Mouse (Mus musculus) embryonic fibroblast, embryonic 13.5 days (primary cell): ENCODE measurements around the gene Lrrc1. TPM values are rescaled to one million over a fixed set of nuclear protein-coding genes. Genes with fewer than 3 reads are reported as not detected.

Experiments
- H3K27ac ChIP-seq: 2 replicates; pipeline ENCODE4 v1.5.1; 2012; ENCODE audit warnings: low read length, control low read depth, inconsistent platforms; ENCODE audit not compliant: insufficient read depth
- H3K4me1 ChIP-seq: 2 replicates; pipeline ENCODE4 v1.6.1; 2011; ENCODE audit warnings: low read length; ENCODE audit not compliant: control insufficient read depth, insufficient read depth
- H3K4me3 ChIP-seq: 2 replicates; pipeline ENCODE4 v1.5.1; 2011; ENCODE audit warnings: mild to moderate bottlenecking, control low read depth, low read length; ENCODE audit not compliant: insufficient read depth
- CTCF ChIP-seq: IDR thresholded peaks from 2 replicates; pipeline ENCODE4 v1.5.1; 2011; ENCODE audit warnings: mild to moderate bottlenecking, control low read depth, low read length, moderate library complexity, borderline replicate concordance; ENCODE audit not compliant: insufficient read depth
- POLR2A ChIP-seq: IDR thresholded peaks from 2 replicates; pipeline ENCODE4 v1.6.1; 2011; ENCODE audit warnings: low read depth, mild to moderate bottlenecking, control low read depth, low read length, moderate library complexity
- polyA plus RNA-seq: library from polyadenylated mRNA; stranded (reverse); fragments of >200 nt; gene quantifications from 2 replicates; pipeline ENCODE4 v1.2.4, GENCODE M21; 2011; ENCODE audit warnings: low read depth; ENCODE audit not compliant: missing spikeins, insufficient read length

Lrrc1 gene
- polyA plus RNA-seq, 1 experiment: 9.1 TPM

DNA sequence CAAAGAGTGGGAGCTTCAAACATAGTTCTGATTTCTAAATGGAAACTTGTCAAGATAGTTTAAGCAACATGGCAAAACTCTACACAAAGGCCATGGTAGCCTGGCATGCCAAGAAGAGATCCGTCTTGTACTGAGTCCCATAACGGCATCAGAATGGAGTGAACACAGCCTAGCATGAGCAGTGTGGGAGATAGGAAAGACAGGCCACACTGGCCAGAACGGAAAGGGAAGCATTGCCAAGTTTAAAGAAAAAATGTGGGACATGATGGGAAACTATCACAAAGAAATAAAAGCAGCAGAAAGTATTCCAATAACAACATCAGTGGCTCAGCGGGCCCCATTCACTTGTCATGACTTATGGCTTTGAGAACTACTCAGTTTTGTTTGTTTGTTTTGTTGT lies 111.2 kb downstream of the Lrrc1 start:
- no peak for TF ChIP-seq POLR2A
- no peak for TF ChIP-seq CTCF
- H3K27ac ChIP-seq: no peak overlapping the region
- H3K4me1 ChIP-seq: peaks cover under 1% of the 10 kb centered on the region; the same call in 1 of the 2 replicates
- H3K4me3 ChIP-seq: no peak overlapping the region

DNA sequence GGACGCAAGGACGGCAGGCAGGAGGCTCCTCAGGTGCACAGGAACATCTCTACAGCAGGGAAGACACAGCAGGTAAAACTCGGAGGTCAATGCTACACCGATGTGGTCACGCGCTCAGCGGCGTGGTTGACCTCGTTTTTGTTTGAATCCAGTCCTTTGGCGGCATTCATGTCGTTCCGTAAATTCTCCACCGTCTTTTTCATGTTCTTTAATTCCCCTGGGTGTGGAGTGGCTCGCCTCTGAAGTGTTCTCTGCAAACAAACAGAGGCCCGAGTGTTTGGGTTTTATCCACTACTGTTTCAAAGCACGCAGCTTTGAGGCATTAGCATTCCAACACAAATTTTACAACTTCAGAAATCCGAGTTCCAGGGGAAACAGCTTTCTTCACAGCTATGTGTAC lies 112.6 kb downstream of the Lrrc1 start:
- no peak overlapping the region for H3K4me3 ChIP-seq
- no peak overlapping the region for H3K27ac ChIP-seq
- no peak for TF ChIP-seq POLR2A
- H3K4me1 ChIP-seq: peaks cover 3% of the 10 kb centered on the region; the same call in 1 of the 2 replicates

DNA sequence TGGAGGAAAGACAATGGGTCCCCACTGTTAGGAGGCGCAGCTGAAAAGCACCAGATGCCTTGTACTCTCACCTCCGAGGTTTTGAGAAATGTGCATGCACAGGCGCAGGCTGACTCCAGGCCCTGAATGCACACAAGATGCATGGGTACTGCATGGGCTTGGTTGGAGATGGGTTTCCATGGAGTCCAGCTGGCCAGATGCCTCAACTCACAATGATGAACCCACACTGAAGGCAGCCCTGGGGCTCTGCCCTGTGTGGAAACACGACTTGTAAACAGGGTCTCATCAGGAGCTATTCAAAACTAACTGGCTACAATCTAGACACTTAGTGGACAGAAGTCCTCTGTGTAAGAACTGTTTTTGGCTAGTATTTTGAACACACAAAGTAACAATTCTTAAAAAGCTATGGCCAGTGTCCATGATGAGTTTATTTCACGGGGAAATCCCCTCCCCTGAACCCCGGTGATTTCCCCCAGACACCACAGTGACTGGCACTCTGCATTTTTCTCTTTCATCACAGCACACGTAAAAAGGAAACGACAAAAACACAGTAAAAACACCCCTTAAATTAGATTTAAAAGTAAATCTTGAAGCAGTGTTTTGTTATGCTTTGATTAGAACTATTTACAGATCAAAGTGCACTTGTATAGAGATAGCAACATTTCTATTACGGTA lies 114.1 kb downstream of the Lrrc1 start:
- no peak for TF ChIP-seq CTCF
- TF ChIP-seq POLR2A: no peak
- Histone ChIP-seq H3K27ac (no peak overlapping the region), H3K4me1 (peaks cover 3% of the 10 kb centered on the region; the same call in 1 of the 2 replicates), H3K4me3 (no peak overlapping the region)

DNA sequence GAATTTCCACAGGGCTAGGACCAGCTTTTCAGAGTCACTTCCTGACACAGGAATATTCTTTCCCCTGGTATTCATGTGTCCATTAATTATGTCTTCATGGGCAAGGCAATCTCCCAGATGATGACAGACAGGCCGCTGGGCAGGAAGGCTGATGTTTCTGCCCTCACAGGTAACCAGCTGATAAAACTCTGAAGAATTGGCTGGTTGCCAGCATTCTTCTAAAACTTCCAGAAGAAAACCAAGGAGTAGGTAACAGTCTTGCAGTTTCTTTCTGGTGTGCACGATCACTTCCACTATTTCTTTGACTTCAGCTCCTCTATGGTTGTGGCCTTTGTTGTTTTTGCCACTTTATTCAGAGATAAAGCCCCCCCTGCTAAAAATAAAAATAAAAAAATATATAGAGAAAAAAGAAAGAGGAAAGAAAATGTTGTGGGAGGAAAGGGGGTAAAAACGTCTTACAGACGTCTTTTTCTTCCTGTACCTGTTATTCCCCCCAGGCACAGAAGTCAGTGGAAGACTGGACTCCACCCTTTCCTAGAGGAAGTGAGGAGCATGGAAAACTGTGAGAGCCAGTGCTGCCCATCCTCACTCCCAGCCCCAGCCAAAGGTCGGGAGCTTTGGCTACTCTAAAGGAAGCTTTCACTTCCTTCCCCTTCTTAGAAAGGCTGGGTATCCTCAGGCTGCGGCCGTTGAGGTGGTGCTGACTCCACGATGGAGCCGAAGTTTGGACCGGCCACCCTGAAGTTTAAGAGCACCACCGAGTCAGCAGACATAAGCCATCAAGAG lies 115.2 kb downstream of the Lrrc1 start:
- Histone ChIP-seq H3K4me3 (no peak overlapping the region), H3K4me1 (peaks cover 3% of the 10 kb centered on the region; the same call in 1 of the 2 replicates), H3K27ac (no peak overlapping the region)
- TF ChIP-seq POLR2A: no peak
- TF ChIP-seq CTCF: no peak

DNA sequence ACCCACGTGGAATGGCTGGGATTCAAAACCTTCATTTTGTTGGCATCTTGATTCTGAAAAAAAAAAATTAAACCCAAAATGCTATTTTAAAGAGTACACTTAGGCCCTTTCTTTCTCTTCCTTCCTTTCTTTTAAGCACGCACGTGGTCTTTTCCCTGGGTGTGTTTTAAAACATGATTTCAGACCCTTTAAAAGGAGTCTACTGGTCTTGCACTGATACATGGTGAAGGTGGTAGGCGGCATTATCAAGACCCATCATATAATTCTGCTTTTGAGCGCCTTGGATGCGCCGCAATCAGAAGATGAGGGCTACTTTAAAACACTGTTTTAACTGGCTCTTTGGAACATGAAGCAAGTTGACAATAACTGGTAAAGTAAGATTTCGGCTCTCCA lies 115.9 kb downstream of the Lrrc1 start:
- Histone ChIP-seq H3K4me3 (no peak overlapping the region), H3K27ac (no peak overlapping the region), H3K4me1 (peaks cover 3% of the 10 kb centered on the region; the same call in 1 of the 2 replicates)
- TF ChIP-seq CTCF (no peak), POLR2A (no peak)

DNA sequence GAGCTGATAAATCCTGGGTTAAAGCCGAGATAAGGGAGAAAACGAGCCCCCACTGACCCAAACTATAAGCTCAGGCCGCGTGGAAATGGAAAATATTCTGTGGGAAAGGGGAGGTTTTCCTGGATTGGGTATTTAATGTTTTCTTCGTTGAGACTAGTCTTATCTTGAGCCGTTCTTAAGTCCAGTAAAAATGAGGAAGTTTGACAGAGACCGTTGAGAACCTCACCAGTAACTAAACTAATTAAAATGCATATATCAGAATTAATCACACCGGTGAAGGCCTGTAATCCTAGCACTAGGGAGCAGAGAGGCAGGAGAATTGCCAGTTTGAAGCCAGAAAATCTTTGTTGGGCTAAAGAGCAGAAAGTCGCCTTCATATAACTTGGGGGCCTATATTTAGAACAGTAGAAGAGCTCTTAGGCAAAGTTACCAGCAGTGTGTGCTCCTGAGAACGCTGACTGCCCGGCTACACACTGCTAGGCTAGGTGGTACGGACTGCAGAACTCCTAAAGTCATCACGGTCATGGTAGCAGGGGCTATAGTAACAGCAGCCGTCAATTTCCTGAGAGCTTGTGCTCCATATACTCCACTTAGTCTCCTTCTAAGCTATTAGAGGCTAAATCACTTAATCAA lies 116.4 kb downstream of the Lrrc1 start:
- Histone ChIP-seq H3K27ac (no peak overlapping the region), H3K4me1 (peaks cover 3% of the 10 kb centered on the region; the same call in 1 of the 2 replicates), H3K4me3 (no peak overlapping the region)
- TF ChIP-seq CTCF (no peak), POLR2A (no peak)

DNA sequence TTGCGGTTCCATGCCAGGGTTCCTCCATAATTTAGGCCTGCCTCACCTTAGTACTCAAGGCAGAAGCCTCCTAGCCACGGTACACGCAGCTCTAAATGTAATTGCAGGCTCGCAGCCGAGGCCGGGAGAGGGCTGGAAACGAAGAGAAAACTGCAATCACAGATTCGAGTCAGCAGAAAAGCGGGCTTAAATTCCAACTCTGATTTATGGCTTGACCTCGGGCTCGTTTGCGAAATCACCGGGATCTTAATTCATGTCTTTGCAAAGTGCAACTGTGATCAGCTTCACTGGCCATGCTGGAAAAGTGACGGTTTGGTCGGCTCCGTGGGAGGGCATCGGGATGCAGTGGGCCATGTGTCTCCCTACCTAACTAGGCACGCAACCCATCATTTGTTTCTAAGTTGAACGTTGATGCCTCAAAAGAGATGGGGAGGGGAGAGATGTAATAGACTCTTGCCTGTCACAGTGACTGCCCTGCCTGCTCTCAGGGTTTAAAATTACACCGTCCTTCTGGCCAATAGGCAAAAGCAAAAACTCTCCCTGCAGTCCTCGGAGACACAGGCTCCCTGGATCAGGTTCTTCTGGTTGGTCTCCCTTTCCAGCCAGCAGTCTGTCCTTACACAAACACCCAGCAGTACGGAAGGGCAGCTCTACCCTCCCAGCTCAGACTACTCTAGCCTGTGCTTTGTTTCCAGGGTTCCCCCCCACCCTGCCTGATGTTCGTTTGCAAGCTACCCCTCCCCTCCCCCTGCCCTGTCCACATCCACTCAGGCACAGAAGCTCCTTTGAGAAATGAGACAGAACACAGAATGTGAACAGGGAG lies 117.2 kb downstream of the Lrrc1 start:
- H3K4me1 ChIP-seq: peaks cover 3% of the 10 kb centered on the region; the same call in 1 of the 2 replicates
- no peak for TF ChIP-seq CTCF
- TF ChIP-seq POLR2A: no peak
- no peak overlapping the region for H3K27ac ChIP-seq
- no peak overlapping the region for H3K4me3 ChIP-seq

DNA sequence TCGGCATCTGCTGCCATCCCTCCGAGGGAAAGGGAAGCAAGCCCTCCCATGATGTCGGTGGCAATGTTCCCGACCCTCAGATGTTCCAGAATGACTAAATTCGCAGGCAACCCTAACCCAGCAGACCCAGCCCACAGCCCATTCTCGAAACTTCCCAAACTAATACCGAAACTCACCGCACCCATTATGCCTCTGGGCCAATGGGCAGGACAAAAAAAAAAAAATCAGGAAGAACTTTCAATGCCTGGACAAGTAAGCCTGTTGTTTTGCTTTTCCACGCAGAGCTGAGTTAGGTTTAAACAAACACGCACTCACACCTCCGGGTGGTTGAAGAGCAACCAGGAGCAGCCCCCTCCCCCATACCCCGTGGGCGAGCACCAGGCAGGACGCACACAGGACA lies 118.6 kb downstream of the Lrrc1 start:
- Histone ChIP-seq H3K4me3 (no peak overlapping the region), H3K4me1 (peaks cover 3% of the 10 kb centered on the region; the same call in 1 of the 2 replicates), H3K27ac (no peak overlapping the region)
- TF ChIP-seq CTCF: no peak
- TF ChIP-seq POLR2A: no peak

DNA sequence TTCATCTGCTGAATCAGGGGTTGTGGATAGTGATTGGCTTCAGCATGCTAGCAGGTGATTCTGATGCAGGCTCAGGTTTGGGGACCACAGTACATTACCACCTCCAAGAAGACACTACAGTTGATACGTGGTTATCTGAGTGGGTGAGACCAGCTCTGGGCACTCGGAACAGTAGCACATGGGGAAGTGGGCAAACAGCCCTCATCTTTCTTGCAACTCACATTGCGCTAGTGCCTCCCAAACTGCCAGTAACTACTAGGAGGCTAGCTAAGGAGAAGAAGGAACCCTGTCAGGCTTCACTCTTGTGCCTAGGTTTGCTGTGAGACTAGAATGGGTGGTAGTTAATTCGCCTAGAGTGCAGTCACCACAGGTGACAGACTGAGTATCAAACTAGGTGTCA lies 119.1 kb downstream of the Lrrc1 start:
- peaks cover 3% of the 10 kb centered on the region; the same call in 1 of the 2 replicates for H3K4me1 ChIP-seq
- no peak overlapping the region for H3K27ac ChIP-seq
- no peak overlapping the region for H3K4me3 ChIP-seq
- TF ChIP-seq POLR2A: no peak
- no peak for TF ChIP-seq CTCF
